Comparison of ENCODE assay signal across 23 mouse cellular contexts in genomic region chr11:40428858-40429257, GRCm38 (mm10).
"Had no signal": no experiment of that assay in that cellular context is flagged by ENCODE, and none has a peak within 500 bp of the region (broad histone marks: within the 10 kb centered on the region; RNA-seq: fewer than 3 reads in every experiment).

No protein-coding gene starts in this region.

- H3K9me3 ChIP-seq: limb, embryonic 10.5 days; liver, embryonic 12.5 days; liver, embryonic 15.5 days; lung, embryonic 15.5 days; megakaryocyte, embryonic 14.5 days; midbrain, embryonic 10.5 days; midbrain, embryonic 15.5 days; neural tube, embryonic 12.5 days; neural tube, embryonic 15.5 days had no signal

- H3K36me3 ChIP-seq: limb, embryonic 10.5 days; limb, embryonic 13.5 days; liver, embryonic 12.5 days; liver, embryonic 15.5 days; lung, embryonic 15.5 days; midbrain, embryonic 10.5 days; midbrain, embryonic 15.5 days; neural tube, embryonic 12.5 days; neural tube, embryonic 15.5 days had no signal

- H3K9ac ChIP-seq: limb, embryonic 13.5 days; liver, embryonic 12.5 days; liver, embryonic 15.5 days; lung, embryonic 15.5 days; midbrain, embryonic 15.5 days; neural tube, embryonic 12.5 days; neural tube, embryonic 15.5 days had no signal

- ATAC-seq: liver, embryonic 12.5 days; midbrain, embryonic 15.5 days had no signal

- H3K4me1 ChIP-seq: limb, embryonic 10.5 days; limb, embryonic 13.5 days; liver, embryonic 12.5 days; liver, embryonic 15.5 days; lung, embryonic 15.5 days; megakaryocyte, embryonic 14.5 days; midbrain, embryonic 10.5 days; midbrain, embryonic 15.5 days; neural tube, embryonic 12.5 days; neural tube, embryonic 15.5 days had no signal

- H3K27ac ChIP-seq: kidney, postnatal 0 days; layer of hippocampus, adult 2 months; limb, embryonic 10.5 days; limb, embryonic 13.5 days; liver, embryonic 12.5 days; liver, embryonic 15.5 days; lung, embryonic 15.5 days; midbrain, embryonic 10.5 days; midbrain, embryonic 15.5 days; neural tube, embryonic 12.5 days; neural tube, embryonic 15.5 days had no signal

- H3K4me3 ChIP-seq: layer of hippocampus, adult 2 months; limb, embryonic 10.5 days; limb, embryonic 13.5 days; liver, embryonic 12.5 days; liver, embryonic 15.5 days; lung, embryonic 15.5 days; megakaryocyte, embryonic 14.5 days; midbrain, embryonic 10.5 days; midbrain, embryonic 15.5 days; neural tube, embryonic 12.5 days; neural tube, embryonic 15.5 days had no signal

- DNase-seq: kidney, adult 2 months; kidney, postnatal 25 days; layer of hippocampus, adult 9-11 months; liver; lung, adult 18-20 months; lung, postnatal 10 days; lung, postnatal 36 days; retina, postnatal 1 day; thymus, adult 2 months; thymus, postnatal 14 days; thymus, postnatal 4 days had no signal

- H3K27me3 ChIP-seq: limb, embryonic 13.5 days; liver, embryonic 12.5 days; liver, embryonic 15.5 days; lung, embryonic 15.5 days; megakaryocyte, embryonic 14.5 days; midbrain, embryonic 15.5 days; neural tube, embryonic 12.5 days; neural tube, embryonic 15.5 days had no signal

- H3K4me2 ChIP-seq: limb, embryonic 13.5 days; liver, embryonic 12.5 days; liver, embryonic 15.5 days; lung, embryonic 15.5 days; midbrain, embryonic 15.5 days; neural tube, embryonic 12.5 days; neural tube, embryonic 15.5 days had no signal
